Mouse (Mus musculus) urinary bladder, adult 2 months (tissue): ENCODE measurements around the gene Il4ra. TPM values are rescaled to one million over a fixed set of nuclear protein-coding genes. Genes with fewer than 3 reads are reported as not detected.

Experiments used
- DNase-seq: peaks from one replicate; pipeline ENCODE4 v3.0.0; 2022; ENCODE audit warnings: low spot score
- polyA plus RNA-seq: library from polyadenylated mRNA; depleted of rRNA; stranded (reverse); fragments of >200 nt; gene quantifications from 2 replicates; pipeline ENCODE4 v1.2.3, GENCODE M21; 2012

Il4ra gene
- polyA plus RNA-seq, 1 experiment = 22.0 TPM

DNA sequence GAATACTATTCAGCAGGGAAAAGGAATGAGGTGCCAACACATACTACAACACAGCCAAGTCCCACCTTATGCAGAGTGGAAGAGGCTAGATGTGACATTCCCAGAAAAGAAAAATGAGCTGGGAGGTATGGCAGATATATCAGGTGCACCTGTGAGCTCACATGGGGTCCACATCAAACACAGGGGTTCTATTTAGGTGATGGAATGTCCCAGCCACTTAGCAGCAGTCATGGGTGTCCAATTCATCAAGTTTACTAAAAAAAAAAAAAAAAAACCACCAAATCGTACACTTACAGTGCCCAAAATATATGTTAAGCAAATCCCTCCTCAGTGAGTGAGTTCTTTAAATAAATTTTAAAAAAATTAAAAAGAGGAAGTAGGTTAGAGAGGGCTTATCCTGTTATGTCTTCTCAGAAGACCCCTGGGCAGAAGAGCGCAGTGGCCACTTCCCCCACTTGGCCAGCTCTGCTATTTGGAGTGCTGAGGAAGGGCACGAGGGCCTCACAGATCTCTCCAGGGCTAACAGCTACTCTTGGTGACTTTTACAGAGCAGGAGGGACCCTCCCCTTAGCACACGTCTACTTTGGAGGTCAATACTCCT is 47.6 kb downstream of the Il4ra start:
- DNase-seq = no peak

DNA sequence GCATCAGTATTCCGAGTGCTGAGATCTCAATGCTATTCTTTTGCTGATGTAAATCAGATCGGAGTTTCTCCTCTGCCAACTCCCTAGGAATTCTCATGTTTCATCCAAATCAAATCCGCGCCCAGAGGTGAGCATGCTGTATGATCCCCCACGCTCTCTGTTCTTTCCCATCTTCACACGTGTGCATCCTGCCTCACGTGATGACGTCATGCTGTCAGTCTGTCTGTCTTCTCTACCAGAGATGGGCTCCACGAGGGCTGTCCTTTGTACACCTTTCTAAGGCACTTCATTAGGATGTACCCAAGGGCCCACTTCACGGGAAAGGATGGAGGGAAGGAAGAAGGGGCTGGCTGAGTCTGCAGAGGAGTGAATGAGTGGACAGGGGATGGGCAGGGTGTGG is 48.2 kb downstream of the Il4ra start:
- DNase-seq = no peak

DNA sequence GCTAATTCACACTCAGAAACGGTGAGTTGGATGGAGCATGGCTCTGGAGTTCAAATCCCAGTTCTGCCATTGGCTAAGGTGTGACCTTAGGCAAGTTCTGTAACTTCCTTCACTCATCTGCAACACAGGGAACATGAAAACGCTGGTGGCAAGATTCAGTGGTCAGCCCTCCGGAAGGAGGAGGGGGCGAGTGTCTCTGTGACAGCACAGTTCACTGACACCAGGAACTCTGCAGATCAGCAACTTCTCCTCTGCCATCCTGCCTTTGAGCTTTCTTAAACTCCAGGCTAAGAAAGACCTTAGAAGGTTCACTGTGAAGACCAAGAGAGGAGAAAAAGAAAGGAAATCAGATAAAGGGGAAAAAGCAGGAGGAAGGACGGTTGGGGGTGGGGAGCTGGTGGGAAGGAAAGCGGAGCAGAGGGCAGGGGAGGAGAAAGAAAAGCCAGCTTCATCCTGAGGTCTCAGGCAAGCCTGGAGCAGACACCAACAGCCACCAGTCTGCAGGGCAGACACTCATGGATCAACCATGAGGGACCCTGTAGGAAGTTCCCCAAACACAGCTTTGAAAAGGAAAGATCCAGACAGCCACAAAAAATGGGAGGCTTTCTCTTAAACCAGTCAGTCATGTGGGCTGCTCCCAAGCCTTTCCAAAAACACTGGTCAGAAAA is 48.8 kb downstream of the Il4ra start:
- no peak for DNase-seq

DNA sequence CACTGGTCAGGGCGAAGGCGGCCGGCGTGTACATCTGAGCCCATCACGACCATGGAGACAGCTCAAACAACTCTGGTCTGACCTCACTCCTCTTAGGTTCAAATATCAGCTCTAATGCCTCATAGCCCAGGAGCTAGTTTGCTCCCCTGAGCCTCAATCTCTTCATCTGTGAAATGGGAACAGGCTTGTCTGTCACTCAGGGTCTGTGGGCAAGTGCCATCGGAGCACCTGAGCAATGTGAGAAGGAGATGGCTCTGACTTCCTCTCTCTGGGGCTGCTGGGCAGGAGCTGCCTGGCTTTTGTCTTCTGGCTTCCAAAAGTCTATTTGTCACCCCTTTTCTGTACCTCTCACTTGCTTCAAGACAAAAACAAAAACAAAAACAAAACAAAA is 49.4 kb downstream of the Il4ra start:
- DNase-seq = no peak

DNA sequence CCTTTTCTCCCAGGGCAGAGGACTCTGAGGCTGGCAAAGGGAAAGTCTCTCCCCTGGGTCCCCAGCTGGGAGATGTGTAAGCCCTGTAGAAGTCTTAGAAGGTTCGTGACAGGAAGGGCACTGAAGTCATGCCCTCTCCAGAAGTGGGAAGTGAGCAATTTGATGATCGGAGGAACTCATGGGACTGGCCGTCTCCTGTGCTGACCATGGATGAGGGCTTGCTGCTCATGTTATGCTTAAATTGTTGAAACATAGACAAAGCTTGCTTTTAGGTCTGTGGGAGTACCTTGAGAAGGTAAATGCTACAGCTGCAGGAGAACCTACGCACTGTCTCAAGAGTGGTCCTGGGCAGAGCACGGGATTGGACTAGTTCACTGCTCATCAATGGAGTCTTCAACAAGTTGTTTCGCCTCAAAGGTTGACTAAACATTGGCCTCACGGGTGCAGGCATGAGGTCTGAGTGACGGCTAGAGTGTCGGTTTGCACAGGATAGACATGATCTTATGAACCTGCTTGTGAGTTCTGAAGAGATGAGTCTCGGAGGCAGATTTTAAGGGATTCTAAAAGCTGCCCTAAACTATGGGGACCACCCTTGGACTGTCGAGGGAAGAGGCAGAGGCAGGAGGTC is 50.0 kb downstream of the Il4ra start:
- DNase-seq = no peak

DNA sequence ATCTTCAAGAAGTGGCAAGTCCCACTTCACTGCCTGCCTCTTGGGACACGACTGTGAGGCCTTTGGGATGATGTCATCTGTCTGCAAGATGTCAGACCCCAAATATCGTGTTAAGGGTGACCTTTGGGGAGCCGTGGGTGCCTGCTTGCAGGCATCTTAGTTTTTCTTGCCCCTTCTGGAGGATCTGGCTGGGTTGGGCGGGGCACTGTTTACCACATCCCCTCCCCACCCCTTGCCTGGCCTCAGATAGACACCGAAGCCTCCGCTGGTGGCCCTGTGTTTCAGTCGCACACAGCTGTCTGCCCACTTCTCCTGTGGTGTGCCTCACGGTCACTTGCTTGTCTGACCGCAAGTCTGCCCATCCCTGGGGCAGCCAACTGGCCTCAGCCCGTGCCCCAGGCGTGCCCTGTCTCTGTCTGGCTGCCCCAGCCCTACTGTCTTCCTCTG is 51.3 kb downstream of the Il4ra start, which contains the start of gene Il21r:
Gene Il21r (plus strand): TSS at position 245 of the 447 bp plus-strand sequence.
- no peak for DNase-seq

DNA sequence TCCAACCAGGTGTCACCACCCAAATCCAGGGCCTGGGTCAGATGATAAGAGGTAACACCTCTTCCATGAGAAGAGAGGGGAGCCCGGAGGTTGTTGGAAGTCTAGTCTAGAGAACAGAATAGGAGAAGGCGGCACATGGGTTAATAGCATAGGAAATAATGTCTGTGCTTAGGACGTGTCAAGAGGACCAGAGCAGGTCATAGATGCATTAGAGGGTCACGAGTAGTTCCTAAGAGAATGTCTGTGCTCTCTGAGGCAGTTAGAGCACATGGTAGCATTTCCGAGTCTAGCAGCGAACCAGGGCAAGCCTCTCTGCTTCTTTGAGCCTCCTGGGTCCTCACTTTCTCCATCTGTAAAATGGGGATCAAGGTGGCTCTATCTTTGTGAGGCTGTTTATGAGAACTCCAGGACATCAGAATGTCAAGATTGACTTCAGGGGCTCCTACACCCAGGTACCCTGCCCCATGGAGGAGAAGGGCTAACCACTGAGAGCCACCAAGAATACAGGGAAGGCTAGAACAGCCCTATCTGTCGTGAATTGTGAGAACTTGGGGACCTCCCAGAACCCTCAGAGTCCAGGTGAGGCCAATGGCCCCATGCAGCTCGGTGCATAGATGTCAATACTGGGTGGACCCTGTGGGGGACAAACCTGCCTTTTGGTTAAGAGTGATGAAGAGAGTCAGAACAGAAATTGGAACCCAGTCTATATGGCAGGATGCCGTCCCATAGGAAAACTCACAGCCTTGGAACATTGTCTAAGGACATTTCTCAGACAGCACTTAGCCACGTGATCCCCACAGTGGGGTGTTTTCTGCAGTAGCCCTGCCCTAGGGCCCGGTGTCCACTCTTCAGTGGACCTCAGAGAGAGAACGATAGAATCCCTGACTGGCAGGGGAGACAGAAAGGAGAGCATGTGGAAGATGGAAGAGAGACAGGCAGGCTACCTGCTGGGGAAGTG is 52.7 kb downstream of the Il4ra start:
- no peak for DNase-seq

DNA sequence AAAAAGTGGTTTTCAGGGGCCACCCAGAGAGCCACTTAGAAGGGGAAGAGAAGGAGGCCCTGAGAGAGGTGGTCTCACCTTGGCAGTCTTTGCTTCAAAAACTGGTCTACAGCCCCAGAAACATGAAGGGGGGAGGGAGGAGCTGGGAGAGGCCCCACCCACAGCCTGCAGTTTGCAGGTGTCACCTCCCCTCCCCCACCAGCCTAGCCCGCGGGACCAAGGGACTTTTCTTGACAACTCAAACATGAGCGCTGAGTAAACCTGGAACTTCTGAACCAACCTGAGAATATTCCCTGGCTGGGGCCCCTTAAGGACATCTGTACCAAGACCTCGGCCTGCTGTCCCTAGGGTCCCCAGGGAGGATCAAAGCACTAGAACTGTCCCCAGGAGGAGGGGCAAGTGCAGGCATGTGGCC is 53.8 kb downstream of the Il4ra start:
- DNase-seq = no peak

DNA sequence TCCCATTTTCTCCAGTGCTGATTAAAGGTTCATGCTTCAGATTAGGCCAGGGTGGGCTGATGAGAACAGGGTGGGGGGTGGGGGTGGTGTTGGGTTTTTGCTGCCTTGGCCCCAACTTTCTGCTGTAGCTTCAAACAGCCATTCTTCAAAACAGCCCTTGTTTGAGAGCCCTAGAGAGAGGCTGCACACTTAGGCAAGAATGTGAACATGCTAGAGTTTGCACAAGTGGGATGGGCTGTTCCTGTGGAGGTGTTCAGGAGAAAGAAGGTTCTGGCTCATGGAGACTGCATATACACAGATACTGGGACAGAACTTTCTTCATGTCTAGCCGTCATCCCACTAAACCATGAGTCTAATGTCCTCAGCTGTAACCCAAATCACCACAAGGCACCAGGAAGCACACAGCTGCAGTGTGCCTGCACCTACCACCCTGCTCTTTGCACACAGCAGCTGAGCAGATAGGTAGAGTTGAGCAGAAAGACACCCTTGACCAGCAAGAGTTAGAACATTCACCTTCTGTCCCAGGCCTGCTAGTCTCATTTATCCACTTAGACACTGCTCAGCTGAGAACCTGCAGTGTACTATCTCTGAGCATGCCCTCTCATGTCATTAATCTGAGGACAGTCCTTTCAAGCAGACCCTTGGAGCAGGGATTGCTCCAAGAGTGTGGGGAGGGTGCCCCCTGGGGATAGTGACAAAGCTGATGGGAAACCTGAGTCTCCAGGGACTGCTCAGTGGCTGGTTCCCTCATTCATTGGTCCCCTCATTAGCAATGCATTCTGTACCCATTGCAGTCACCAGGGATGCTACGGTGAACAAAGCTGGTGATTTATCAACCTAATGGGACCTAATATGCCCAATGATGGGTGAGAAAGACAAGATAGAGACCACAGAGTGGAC is 54.6 kb downstream of the Il4ra start:
- no peak for DNase-seq

DNA sequence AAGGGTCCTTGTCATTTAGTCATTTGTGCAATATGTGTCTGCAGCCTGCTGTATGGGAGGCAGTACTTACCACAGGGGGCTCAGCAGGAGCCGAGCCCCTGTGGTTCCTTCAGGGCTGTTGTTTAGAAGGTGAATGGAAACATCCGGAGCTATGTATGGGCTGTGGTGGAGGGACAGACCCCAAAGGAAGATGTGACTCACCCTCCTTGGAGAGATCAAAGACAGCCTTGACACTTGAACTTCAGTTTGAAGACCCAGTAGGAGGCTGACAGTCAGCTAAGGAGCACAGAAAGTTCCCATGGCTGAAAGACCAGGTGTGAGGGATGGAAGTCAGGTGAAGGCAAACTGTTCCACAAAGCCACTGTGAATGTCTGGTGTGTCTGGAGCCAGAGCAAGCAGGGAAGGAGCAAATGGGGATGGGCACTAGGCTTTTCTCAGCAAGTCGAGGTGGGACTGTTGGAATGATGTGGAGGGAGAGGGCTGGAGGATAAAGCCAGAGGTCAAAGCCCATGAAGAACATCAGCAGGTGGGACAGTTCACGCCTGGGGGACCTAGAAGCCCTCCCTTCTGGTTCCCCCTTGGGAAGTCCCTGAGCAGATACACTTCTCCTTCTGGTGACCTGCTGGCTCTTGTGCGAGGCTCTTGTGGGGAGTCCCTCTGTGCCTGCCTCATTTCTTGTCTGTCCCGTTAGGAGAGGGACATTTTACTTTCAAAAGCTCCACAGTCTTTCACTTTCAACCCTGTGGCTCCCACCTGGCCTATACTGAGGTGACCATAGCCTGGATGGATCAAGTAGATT is 55.7 kb downstream of the Il4ra start:
- DNase-seq = no peak

DNA sequence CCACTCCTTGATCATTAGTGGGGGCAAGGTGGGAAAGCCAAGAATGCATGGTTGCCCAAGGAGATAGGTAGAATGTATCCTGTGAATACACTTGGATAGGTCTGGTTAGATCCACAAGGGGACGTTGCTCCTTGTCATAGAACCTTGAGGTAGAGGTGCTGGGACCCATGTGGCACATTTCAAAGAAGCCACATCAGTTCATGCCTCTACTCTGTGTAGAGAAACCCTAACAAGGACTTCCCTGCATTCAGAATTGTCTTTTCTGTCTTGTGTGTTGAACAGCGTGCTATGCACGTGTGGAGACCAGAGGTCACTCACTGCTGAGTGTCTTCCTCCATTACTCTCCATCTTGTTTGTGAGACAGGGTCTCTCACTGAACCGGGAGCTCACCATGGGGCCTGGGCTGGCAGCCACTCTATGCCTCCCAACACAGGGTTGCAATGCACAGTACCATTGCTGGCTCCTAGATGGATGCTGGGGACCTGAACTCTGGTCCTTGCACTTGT is 56.3 kb downstream of the Il4ra start:
- no peak for DNase-seq

DNA sequence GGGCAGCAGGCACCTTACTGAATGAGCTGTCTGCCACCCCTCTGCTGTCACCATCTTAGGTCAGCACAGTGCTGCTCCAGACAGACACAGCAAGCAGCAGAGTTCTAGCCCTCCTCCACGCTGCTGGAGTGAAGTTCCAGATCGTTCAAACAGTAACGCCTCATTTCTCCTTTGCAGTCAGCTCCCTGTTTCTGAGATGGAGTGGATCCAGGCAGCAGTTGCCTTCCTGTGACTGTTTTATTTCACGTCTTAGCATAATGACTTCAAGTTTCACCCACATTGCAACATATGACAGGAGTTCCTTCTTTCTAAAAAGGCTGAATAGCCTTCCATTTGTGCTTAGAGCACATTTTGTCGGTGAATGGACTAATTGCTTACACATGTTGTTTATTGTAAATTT is 61.7 kb downstream of the Il4ra start:
- DNase-seq = no peak

DNA sequence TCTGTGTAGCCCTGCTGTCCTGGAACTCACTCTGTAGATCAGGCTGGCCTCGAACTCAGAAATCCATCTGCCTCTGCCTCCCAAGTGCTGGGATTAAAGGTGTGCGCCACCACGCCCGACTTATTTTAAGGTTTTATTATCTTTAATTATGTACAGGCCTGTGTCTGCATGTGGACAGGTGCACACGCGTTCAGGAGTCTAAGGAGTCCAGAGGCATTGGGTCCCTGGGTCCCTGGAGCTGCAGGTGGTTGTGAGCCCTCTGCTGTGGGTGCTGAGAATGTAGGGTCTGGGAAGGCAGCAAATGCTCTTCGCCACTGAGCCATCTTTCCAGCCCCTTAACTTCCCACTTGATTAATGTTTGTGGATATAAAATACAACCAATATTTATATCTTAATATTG is 63.5 kb downstream of the Il4ra start:
- no peak for DNase-seq

DNA sequence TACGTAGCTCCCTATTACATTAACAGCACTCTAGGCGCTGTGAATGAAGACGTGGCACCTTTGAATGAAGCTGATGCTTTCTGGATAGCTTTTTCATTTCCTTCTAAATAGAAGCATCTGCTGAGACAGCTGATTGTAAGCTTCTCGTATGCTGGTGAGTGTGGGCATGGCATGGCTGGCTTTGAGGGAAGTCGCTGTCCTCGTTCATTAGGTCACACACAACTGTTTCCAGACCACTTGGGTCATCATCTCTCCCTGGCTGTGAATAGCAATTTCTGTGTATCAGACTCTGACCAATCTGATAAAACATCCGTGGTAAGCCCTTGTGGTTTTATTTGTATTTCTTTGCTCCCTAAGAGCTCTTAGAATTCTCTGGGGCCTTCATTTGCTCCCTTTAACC is 66.1 kb downstream of the Il4ra start:
- no peak for DNase-seq

DNA sequence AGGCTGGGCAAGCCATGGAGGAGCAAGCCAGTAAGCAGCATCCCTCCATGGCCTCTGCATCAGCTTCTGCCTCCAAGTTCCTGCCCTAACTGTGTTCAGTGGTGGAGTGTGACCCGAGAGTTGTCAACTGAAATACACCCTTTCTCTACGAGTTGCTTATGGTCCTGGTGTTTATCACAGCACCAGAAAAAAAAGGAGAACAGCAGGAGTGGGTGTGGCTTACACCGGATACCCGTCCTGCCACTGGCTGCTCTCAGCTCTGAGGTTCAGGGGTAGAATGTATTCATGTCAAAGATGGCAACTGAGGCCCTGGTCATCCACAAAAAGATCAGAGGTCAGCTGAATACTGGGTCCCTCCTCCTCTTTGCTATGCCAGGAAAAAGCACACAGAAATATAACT is 68.2 kb downstream of the Il4ra start:
- DNase-seq = no peak

DNA sequence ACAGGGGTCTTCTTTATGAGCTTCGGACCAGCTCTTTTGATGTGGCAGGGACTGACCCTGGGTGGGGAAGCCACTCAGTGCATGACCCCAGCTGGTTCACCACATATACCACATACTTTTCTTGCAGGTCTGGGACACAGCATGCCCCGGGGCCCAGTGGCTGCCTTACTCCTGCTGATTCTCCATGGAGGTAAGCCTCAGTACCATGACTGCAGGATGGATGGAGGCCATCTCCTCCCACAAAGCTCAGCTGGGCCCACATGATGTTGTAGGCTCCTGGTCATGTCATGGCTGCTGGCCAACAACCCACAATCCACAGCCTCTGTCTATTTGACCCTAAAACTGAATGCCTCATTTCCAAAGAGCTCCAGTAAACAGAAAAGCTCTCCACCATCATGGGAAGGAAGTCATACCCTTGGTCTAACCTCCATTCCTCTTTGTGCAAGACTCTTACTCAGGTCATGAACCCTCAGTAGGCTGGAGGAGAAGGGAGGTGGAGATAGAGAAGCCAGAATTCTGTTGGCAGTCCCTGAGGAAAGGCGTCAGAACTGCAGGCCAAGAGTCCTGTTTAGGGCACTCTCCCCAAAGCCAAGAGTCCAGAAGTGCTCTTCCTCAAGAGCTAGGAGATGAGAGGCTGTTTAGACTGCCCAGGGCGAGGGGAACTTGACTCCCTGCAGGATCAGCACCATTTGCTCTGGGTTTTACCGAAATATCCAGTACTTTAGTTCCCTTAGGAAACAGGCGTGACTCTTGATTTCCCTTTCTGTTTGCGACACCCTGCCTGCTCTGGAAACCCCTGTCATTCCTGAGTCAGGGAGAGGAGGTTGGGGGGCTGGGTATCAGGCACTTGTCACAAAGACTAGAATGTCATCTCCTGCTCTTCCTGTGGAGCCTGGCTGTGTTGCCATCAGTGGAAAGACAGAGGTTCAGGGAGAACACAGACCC is 71.1 kb downstream of the Il4ra start:
- no peak for DNase-seq

DNA sequence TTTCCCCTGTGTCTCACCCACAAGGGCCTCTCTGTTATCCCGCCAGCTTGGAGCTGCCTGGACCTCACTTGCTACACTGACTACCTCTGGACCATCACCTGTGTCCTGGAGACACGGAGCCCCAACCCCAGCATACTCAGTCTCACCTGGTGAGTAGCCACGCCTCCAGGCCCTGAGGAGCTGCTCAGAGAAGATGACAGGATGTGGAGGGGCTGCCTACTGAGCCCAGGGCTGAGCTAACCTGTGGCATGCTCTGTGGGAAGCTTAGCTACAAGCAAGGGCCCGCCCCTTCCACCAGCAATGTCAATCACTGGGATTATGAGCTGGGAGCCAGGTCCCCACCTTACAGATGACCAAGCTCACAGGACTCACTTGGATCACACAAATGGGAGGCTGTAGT is 73.3 kb downstream of the Il4ra start:
- DNase-seq = no peak

DNA sequence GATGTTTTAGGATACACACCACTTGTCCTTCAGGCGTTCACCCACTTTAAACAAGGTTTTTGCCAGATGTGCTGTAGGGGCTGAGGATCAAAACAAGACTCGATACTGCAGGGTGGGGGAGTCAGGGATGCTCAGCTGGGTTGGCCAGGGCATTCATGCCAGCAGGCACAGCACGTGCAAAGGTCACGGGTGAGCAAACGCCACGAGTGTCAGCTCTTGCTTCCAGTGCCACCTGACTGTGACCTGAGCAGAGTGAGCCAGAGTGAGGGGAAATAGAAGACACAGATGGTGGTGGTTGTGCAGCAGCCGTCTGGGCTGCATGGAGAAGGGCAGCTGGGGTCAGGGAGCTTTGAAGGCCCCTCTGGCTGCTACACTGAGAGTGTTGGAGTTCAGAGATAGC is 73.9 kb downstream of the Il4ra start:
- no peak for DNase-seq
